Mouse (Mus musculus) mouse embryonic stem cell (cell line): ENCODE results near the gene Itga5.
"Not testable (repeated sequence)": the region's sequence is repeated elsewhere in the genome, so short reads cannot be mapped to it uniquely, and the experiment has no call there.

Experiments used
- in situ Hi-C, 2 experiments: fragments of 300-500 bp; cut with MboI; formaldehyde crosslinking; loops; 1 replicate in 1 of 2; 3 replicates in 1 of 2; pipeline ENCODE4 v1.14.3; 2019 to 2020; ENCODE audit warnings: low sequenced_read_pairs in 2 of 2, low pct_unique_long_range_greater_than_20kb in 1 of 2, mixed read lengths in 1 of 2; ENCODE audit not compliant: unreplicated experiment in 1 of 2

Itga5 gene

DNA sequence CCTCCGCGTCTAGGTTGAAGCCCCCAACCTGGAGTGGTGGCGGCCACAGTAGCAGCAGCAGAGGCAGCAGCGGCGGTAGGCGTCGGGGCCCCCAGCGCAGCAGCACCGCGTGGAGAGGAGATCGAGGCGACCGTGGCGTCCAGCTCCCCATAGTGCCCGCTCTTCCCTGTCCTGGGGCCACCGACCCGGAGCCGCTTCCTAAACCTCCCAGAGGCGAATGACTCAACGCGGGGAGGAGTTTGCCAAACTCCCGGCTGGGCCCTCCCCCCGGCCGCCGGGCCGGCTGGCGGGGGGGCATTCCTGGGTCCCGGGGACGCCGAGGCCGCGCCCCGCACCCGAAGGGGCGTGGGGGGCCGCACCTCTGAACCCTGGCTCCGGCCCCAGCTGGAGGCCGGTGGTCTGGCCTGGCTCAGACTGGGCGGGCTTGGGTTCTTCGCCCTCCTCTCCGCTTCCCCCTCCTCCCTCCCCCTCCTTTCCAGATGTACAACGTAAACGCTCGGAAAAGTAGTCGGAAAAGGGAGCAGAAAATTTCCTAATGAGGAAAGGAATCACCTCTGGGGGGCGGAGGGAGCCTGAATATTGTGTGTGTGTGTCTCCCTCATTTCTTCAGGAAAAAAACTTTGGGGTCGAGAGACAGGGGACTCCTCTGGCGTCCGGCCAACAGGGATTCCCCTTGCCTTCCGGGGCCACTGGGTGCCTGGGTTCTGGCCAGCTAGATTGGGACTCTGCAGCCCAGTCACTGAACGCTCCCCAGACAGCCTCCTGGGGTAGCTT lies at the start of gene Itga5:
Gene Itga5, minus strand, starts transcription at position 388 of the 774 bp plus-strand sequence.
- in situ Hi-C loops: no loop called here

GRCm38 (mm10) chr15:103405586-103405985 lies 39.0 kb upstream of the Itga5 start:
- in situ Hi-C loops: not testable (repeated sequence)

GRCm38 (mm10) chr15:103401361-103401760 lies 34.8 kb upstream of the Itga5 start:
- in situ Hi-C loops: no loop called here

DNA sequence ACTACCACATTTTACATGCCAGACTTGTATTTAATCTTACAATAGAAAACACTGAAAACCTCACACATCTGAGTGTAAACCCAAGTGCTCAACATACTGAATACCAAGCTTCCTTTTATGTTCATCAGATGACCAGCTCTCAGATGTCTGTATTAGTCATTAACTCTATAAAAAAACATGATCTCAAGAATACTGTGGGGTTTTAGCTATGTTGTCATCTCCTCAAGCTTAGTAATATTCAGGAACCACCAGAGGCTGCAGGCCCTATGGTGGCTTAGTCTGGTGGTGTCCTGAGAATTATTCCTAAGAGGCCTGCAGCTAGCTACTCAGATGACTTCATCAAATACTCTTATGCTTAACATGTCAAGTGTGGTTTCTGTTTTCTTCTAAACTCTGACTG lies 27.0 kb upstream of the Itga5 start:
- in situ Hi-C loops: no loop called here

GRCm38 (mm10) chr15:103388556-103389145 lies 22.1 kb upstream of the Itga5 start:
- in situ Hi-C loops: loop anchor here in 1 of 2 experiments (5.0 kb wide), 1 partner anchor 36 kb away; no protein-coding TSS in a partner anchor

DNA sequence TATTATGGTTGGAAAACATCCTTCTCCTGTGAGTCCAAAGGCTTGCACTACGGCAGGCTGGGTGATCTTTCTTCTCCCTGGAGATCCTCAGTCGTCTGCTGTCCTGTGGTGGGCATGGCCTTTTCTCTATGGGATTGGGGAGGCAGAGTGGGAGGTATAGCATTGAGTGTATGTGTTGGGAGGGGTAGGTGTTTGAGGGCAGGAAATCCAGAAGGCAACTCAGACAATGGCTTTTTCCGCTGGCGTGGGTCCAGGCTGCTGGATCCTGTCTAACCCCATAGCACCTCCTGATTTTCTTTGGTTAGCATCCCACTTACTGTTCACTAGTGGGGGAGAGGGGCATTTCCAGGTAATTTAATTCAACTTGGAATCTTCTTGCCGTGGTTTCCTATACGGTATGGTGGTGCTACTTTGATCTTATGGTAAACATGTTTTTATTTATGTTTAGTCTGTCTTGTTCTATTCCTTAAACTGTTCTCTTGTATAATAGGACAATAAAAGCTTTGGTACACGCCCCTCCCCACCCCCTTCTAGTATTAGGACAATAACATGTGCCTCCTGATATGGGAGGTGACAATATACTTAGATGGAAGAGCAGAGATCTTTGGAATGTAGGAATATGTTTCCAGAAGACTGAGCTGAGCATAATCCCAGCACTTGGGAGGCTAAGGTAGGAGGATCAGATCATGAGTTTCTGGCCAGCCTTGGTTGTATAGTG lies 17.4 kb upstream of the Itga5 start:
- in situ Hi-C loops: no loop called here

DNA sequence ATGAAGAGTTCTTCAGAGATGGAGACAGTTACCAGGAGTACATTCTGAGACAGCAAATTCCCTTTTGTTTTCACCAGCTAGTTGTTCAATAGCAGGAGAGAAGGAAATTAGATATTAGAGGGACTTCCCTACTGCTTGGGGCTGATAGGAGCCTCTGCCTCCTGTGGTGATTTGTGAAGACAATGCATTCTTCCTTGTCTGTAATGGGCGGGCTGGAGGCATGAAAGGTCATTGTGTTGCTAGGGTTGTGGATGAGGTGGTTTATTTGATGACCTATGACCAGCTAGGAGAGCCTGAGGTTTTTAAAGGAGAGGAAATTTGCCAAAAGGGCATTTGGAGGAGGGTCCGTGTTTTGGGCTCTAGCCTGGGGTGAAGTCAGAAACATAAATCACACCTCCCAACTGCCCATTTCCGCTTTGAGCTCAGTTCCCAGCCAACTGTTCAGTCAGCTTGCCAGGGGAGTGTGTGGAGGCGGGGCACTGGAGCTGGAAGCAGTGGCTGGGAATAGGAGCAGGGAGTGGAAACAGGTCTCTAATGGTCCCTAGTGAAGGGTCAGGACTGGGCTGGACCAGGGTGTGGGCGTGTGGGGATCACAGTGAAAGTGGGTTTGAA lies 16.3 kb upstream of the Itga5 start:
- in situ Hi-C loops: no loop called here

GRCm38 (mm10) chr15:103382075-103382474 lies 15.5 kb upstream of the Itga5 start:
- in situ Hi-C loops: no loop called here

DNA sequence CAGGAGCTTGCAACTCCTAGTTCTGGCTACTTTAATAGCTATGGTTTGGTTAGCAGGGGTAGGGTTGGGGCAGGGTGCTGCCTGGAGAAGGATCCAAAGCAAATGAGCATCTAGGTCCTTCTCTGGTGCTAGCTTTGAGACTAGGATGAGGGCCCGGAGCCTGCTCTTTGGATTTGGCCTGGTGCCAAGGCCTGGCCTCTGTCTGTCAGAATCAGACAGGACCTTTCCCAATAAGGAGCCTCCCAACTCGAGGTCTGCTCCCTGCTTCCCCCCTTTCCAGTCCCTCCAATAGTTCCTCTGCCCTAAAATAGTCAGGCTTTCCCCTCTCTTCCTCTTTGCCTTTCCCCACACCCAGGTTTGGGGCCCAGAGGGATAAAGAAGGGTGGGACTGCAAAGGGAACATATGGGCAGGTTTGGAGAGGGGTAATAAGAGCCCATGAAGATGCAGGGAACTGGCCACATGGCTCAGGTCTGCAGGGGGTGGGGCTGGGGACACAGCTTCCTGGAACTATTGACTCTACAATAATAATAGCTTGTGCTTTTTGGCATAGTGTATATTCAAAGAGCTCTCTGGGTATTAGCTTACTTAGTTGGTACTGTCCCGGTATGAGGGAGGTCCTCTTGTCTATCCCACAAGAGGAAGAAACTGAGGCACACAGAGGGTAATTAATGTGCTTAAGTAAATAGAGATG lies 12.2 kb upstream of the Itga5 start:
- in situ Hi-C loops: no loop called here

- in situ Hi-C loops: no loop called here
Observed at GRCm38 (mm10) chr15:103377752-103378664, 11.4 kb upstream of the Itga5 start.

DNA sequence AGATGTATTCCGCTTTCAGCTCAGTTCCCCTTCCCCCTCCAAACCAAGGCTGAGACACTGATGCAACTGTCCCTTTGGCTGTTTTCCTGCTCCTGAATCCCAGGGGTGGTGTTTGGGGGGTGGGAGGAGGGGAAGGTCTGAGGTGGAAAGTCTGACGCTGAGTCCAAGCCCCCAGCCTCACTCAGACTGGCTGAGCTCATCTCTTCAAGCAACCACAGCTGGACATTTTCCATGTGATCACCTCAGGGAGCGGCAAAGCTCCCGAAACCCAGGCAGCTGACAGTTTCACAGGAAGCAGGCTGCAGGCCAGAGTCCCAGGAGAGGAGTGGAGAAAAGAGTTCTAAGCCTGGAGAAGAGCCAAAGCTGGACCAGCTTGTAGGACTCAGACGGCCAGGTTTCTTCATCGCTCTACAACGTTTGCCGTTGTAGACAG lies 10.3 kb upstream of the Itga5 start:
- in situ Hi-C loops: no loop called here

GRCm38 (mm10) chr15:103375112-103375800 lies 8.7 kb upstream of the Itga5 start:
- in situ Hi-C loops: no loop called here

GRCm38 (mm10) chr15:103372461-103372860 lies 5.9 kb upstream of the Itga5 start:
- in situ Hi-C loops: no loop called here

DNA sequence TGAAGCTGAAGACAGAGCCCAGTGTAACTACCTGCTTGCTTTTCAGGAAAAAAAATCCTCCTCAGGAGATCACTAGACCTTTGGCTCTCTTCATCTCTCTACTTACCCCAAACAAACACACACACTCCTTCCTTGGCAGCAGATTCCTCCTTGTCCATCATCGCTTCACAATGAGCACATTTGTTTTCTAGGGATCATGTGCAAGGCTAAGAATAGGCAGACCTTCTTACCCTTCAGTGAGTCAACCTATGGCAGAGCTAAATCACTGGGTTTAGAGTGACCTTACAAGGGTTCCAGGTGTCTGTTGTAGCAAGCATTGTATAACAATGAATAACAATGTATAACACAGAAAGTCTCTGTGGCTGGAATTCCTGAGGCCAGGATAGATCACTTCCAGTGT lies 5.2 kb upstream of the Itga5 start:
- in situ Hi-C loops: no loop called here

DNA sequence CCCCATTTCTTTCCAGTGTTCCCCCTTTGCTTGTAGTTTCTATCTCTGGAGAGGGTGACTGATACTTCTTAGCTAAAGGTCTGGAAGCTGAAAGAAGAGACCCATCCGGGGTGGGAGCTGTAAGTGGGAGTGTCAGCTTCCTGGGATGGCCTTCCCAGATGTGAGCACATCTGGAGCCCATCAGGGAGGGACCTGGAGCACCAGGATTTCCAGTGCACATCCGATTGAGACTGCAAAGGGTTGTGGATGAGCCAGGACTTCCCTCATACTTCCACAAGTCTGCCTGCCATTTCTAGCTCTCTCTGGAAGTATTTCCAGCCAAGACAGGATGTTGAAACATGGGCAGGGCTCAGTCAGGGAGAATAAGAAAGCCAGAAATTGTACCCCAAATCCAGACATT lies 4.6 kb upstream of the Itga5 start:
- in situ Hi-C loops: no loop called here

DNA sequence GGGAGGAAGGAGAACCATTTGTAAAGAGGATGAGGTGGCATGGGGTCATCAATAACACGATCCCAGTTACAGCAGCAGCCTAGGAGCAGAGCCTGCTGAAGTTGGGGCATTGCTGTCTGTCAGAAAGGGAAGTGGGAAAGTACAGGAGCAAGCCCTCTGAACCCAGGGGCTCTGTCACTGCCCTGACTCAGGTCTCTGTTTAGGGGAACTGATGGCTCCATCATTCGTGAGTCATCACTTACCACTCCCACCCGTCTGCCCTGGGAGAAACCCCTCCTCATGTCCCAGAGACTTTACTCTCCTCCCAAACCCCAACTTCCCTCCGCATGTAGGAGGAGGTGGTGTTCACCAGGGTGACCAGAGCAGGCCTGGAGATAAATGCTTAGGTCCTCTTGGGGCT lies 3.9 kb upstream of the Itga5 start:
- in situ Hi-C loops: no loop called here

GRCm38 (mm10) chr15:103369123-103369522 lies 2.6 kb upstream of the Itga5 start:
- in situ Hi-C loops: no loop called here
